Mouse (Mus musculus) lung, postnatal 0 days (tissue): ENCODE measurements around the gene Cd209a.

Experiments used
- CTCF ChIP-seq: IDR thresholded peaks from 2 replicates; pipeline ENCODE4 v1.5.1; 2016; ENCODE audit warnings: antibody characterized with exemption, mild to moderate bottlenecking
- EP300 ChIP-seq: IDR thresholded peaks from 2 replicates; pipeline ENCODE4 v1.6.1; 2016; ENCODE audit warnings: antibody characterized with exemption, mild to moderate bottlenecking, control low read depth

DNA sequence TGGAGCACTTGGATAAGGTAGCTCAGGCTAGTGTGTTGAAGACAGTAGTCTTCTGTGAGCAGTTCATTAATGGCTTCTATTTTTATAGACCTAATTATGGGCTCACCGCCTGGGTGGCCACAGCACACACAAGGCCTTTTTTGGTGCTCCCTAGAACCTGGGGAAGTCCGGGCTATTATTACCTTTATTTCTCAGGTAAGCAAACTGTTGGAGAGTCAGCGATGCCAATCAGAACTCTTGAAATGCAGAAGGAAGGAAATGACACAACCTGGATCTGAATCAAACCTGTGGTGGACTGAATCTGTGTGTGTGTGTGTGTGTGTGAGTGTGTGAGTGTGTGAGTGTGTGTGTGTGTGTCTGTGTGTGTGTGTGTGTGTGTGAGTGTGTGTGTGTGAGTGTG lies 54.7 kb downstream of the Cd209a start, which contains the start of gene Fcer2a:
- TF ChIP-seq CTCF (no peak), EP300 (no peak)
